Mouse (Mus musculus) kidney, embryonic 14.5 days (tissue): ENCODE results near the gene Galr2. TPM values are rescaled to one million over a fixed set of nuclear protein-coding genes. Genes with fewer than 3 reads are reported as not detected.
A peak's percentile ranks its signal among the peaks of the same experiment; 100 is the strongest.

Source experiments
- ATAC-seq: fragments of 200-750 bp; cut with Nextera tagmentation; 2 replicates; pipeline ENCODE4 v1.8.0; 2017; ENCODE audit warnings: moderate number of reproducible peaks, mild to moderate bottlenecking, moderate TSS enrichment, moderate library complexity; ENCODE audit not compliant: low FRiP score, low TSS enrichment
- H3K27ac ChIP-seq: fragments of 300-500 bp; sonication (generic); 2 replicates; pipeline ENCODE4 v1.5.1; 2014; ENCODE audit warnings: low read depth, mild to moderate bottlenecking, low read length, moderate library complexity, mixed read lengths
- H3K27me3 ChIP-seq: fragments of 300-500 bp; sonication (generic); 2 replicates; pipeline ENCODE4 v1.6.1; 2014; ENCODE audit warnings: mild to moderate bottlenecking, low read length; ENCODE audit not compliant: control insufficient read depth, insufficient read depth
- H3K36me3 ChIP-seq: fragments of 300-500 bp; sonication (generic); 2 replicates; pipeline ENCODE4 v1.6.1; 2014; ENCODE audit warnings: low read length, mixed read lengths; ENCODE audit not compliant: control insufficient read depth, insufficient read depth
- H3K4me1 ChIP-seq: fragments of 300-500 bp; sonication (generic); 2 replicates; pipeline ENCODE4 v1.6.1; 2014; ENCODE audit warnings: low read length, mixed read lengths; ENCODE audit not compliant: control insufficient read depth, insufficient read depth
- H3K4me2 ChIP-seq: fragments of 300-500 bp; sonication (generic); replicated peaks from 2 replicates; pipeline ENCODE4 v1.6.1; 2014; ENCODE audit warnings: low read depth, mild to moderate bottlenecking, low read length
- H3K4me3 ChIP-seq: fragments of 300-500 bp; sonication (generic); 2 replicates; pipeline ENCODE4 v1.5.1; 2014; ENCODE audit warnings: mild to moderate bottlenecking, low read length
- H3K9ac ChIP-seq: fragments of 300-500 bp; sonication (generic); 2 replicates; pipeline ENCODE4 v1.6.1; 2014; ENCODE audit warnings: low read depth, mild to moderate bottlenecking, low read length, moderate library complexity
- H3K9me3 ChIP-seq: fragments of 300-500 bp; sonication (generic); 2 replicates; pipeline ENCODE4 v1.6.1; 2016; ENCODE audit warnings: low read length; ENCODE audit not compliant: control insufficient read depth
- WGBS: fragments of 180-500 bp; shearing (Covaris S2); extraction: QIAGEN DNeasy Blood & Tissue Kit; methylation state at CpG from one replicate; pipeline ENCODE4 v1.1.7; 2014; 5-methylcytosine and 5-hydroxymethylcytosine counted together
- polyA plus RNA-seq: library from polyadenylated mRNA; unstranded; fragments of >200 nt; fragmentation: Nextera tagmentation; extraction: Ambion mirVana; gene quantifications from 2 replicates; pipeline ENCODE4 v1.2.1, GENCODE M21; 2014

The Galr2 gene
- polyA plus RNA-seq, 1 experiment from 2014 or later, result not detected

GRCm38 (mm10) chr11:116247502-116248222, 33.1 kb upstream of the Galr2 start:
- no peaks in the 10 kb centered on the region for H3K9me3 ChIP-seq
- ATAC-seq, result no peak
- no peak overlapping the region for H3K4me2 ChIP-seq
- WGBS, result 74% methylated on average over 14 of the region's 14 CpGs
- no peak overlapping the region for H3K27ac ChIP-seq
- H3K4me3 ChIP-seq, result no peak overlapping the region
- peaks cover 3% of the 10 kb centered on the region; the same call in 1 of the 2 replicates for H3K4me1 ChIP-seq
- no peak overlapping the region for H3K9ac ChIP-seq
- H3K27me3 ChIP-seq, result no peaks in the 10 kb centered on the region
- peaks cover 92% of the 10 kb centered on the region for H3K36me3 ChIP-seq

- no peaks in the 10 kb centered on the region for H3K9me3 ChIP-seq
- no peaks in the 10 kb centered on the region for H3K4me1 ChIP-seq
- no peak overlapping the region for H3K4me2 ChIP-seq
- ATAC-seq, result no peak
- H3K27me3 ChIP-seq, result no peaks in the 10 kb centered on the region
- no peak overlapping the region for H3K4me3 ChIP-seq
- H3K9ac ChIP-seq, result no peak overlapping the region
- no peak overlapping the region for H3K27ac ChIP-seq
- 77% methylated on average over 8 of the region's 8 CpGs for WGBS
- peaks cover 98% of the 10 kb centered on the region for H3K36me3 ChIP-seq
Observed at GRCm38 (mm10) chr11:116250898-116251297, 29.8 kb upstream of the Galr2 start.

DNA sequence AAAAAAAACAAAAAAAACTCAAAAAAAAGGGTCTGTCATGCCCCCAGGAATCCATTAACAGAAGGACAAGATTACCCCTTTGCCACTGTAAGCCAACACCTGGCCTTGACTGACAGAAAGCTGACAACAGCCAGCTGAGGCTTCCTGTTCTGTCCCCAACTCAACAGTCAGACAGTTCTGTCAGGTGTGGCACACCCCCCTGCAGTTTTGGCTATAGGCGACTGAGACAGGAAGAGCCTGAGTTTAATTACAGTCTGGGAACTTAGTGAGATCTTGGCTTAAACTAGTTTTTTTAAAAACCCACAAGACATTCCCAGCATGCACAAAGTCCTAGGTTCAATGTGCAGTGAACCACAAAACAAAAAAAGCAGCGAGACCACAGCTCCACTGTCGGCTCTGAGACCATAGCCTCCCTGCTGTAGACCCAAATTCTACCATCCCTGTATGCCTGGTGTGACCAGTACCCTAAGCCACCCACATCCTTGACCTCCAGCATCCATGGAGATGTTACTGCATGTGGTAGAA, 27.6 kb upstream of the Galr2 start:
- WGBS, result 69% methylated on average over 3 of the region's 3 CpGs
- no peak for ATAC-seq
- no peaks in the 10 kb centered on the region for H3K4me1 ChIP-seq
- H3K4me3 ChIP-seq, result no peak overlapping the region
- H3K36me3 ChIP-seq, result peaks cover 89% of the 10 kb centered on the region
- H3K27ac ChIP-seq, result no peak overlapping the region
- H3K4me2 ChIP-seq, result no peak overlapping the region
- no peak overlapping the region for H3K9ac ChIP-seq
- H3K27me3 ChIP-seq, result no peaks in the 10 kb centered on the region
- no peaks in the 10 kb centered on the region for H3K9me3 ChIP-seq

GRCm38 (mm10) chr11:116254627-116255026, 26.1 kb upstream of the Galr2 start:
- Histone ChIP-seq H3K27ac (no peak overlapping the region), H3K9me3 (no peaks in the 10 kb centered on the region), H3K4me1 (no peaks in the 10 kb centered on the region), H3K36me3 (peaks cover 89% of the 10 kb centered on the region), H3K27me3 (no peaks in the 10 kb centered on the region), H3K4me3 (no peak overlapping the region), H3K4me2 (no peak overlapping the region), H3K9ac (no peak overlapping the region)
- no peak for ATAC-seq
- WGBS, result 85% methylated on average over 9 of the region's 9 CpGs

- no peak overlapping the region for H3K27ac ChIP-seq
- no peak overlapping the region for H3K4me2 ChIP-seq
- peaks cover 89% of the 10 kb centered on the region for H3K36me3 ChIP-seq
- H3K4me1 ChIP-seq, result 0 out of 2 replicates have a peak, but pooled peaks cover 3% of the 10 kb centered on the region
- no peak overlapping the region for H3K9ac ChIP-seq
- WGBS, result 72% methylated on average over 22 of the region's 22 CpGs
- H3K4me3 ChIP-seq, result no peak overlapping the region
- no peaks in the 10 kb centered on the region for H3K27me3 ChIP-seq
- no peak for ATAC-seq
- H3K9me3 ChIP-seq, result no peaks in the 10 kb centered on the region
Observed at GRCm38 (mm10) chr11:116255090-116255981, 25.4 kb upstream of the Galr2 start.

GRCm38 (mm10) chr11:116255982-116256675, 24.6 kb upstream of the Galr2 start:
- Histone ChIP-seq H3K9ac (no peak overlapping the region), H3K9me3 (no peaks in the 10 kb centered on the region), H3K27ac (no peak overlapping the region), H3K4me1 (0 out of 2 replicates have a peak, but pooled peaks cover 7% of the 10 kb centered on the region), H3K4me2 (no peak overlapping the region), H3K27me3 (no peaks in the 10 kb centered on the region), H3K36me3 (peaks cover 89% of the 10 kb centered on the region), H3K4me3 (no peak overlapping the region)
- no peak for ATAC-seq
- 63% methylated on average over 9 of the region's 9 CpGs for WGBS

- H3K27me3 ChIP-seq, result no peaks in the 10 kb centered on the region
- peaks cover 89% of the 10 kb centered on the region for H3K36me3 ChIP-seq
- 0 out of 2 replicates have a peak, but pooled peaks cover 7% of the 10 kb centered on the region for H3K4me1 ChIP-seq
- H3K9me3 ChIP-seq, result no peaks in the 10 kb centered on the region
- H3K4me2 ChIP-seq, result no peak overlapping the region
- 61% methylated on average over 8 of the region's 8 CpGs for WGBS
- H3K27ac ChIP-seq, result no peak overlapping the region
- peak; percentile 33; the same call in 1 of the 2 replicates for ATAC-seq
- H3K9ac ChIP-seq, result no peak overlapping the region
- no peak overlapping the region for H3K4me3 ChIP-seq
Observed at GRCm38 (mm10) chr11:116259461-116259860, 21.3 kb upstream of the Galr2 start.

DNA sequence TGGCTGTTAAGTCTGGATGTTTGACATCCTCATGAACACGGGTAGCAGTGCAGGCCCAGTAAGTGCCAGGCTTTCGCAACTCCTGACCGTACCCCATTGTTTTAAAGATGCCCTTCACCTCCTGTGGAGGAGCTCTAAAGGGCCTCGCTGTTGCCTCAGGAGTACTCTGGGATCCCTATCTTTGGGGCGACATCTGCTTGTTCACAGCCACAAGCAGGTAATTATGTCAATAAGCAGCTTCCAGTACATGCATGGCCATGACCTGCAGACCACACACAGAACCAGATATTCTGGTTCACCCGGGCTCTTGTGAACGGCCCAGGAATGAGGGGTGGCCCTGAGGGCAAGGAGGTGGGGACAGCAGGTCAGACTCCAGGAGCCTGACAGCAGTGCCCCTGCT, 20.5 kb upstream of the Galr2 start:
- 68% methylated on average over 7 of the region's 7 CpGs for WGBS
- Histone ChIP-seq H3K9ac (no peak overlapping the region), H3K27ac (peak overlapping the region; percentile 53; the same call in 1 of the 2 replicates), H3K4me3 (no peak overlapping the region), H3K4me1 (0 out of 2 replicates have a peak, but pooled peaks cover 7% of the 10 kb centered on the region), H3K4me2 (no peak overlapping the region), H3K9me3 (no peaks in the 10 kb centered on the region), H3K27me3 (no peaks in the 10 kb centered on the region), H3K36me3 (peaks cover 87% of the 10 kb centered on the region)
- no peak for ATAC-seq
